Mouse (Mus musculus) kidney, postnatal 10 days (tissue): ENCODE measurements at regions not wholly inside any gene's neighbourhood (a gene's known extent, or its start where the extent isn't known, plus 50 kb on each side); places are given as distances from the start of the nearest gene placed in this dataset.

ENCODE experiments used
- DNase-seq: peaks from one replicate; pipeline ENCODE4 v3.0.0; 2021; ENCODE audit warnings: mixed read lengths

DNA sequence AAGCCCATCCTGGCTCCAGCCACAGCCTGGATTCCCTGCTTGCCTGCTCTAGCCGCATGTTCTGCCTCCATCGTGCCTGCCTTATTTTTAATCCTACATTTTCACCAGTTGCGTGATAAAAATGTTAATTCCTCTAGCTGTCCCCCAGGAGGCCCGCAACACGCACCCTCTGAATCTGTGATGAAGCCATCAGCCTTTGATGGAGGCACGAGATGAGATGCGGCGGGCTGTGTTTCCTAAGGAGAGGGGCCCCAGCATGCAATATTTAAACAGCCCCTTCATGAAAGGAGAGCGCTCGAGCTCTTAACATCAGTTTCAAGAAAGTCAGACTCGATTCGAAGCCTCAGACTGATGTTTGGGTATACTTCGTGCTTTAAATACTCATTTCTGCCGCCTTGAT is 76.3 kb downstream of the Nptx2 start:
- DNase-seq: no peak

GRCm38 (mm10) chr5:144623358-144623757 is 77.7 kb downstream of the Nptx2 start:
- no peak for DNase-seq

- DNase-seq: no peak
Observed at GRCm38 (mm10) chr5:144632295-144632694, 86.6 kb downstream of the Nptx2 start.

DNA sequence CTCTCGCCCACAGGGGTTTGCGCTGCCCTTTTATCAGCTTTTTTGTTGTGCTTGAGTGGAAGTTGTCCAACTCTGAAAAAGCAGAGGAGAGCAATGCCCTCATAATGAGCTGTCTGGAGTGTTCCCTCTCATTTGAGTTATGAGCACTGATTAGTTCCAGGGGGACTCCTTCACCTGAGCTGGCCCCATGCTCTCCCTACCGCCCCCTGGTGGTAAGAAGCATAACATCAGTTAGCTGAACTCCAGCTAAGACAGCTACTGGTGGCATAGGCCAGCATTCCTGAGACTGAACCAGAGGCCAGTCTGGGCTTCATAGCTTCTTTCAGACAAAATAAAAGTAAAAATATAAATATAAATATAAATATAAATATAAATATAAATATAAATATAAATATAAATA is 92.9 kb downstream of the Nptx2 start:
- peak; percentile 55 for DNase-seq

- DNase-seq: no peak
Observed at GRCm38 (mm10) chr5:144639639-144640038, 93.9 kb downstream of the Nptx2 start.

DNA sequence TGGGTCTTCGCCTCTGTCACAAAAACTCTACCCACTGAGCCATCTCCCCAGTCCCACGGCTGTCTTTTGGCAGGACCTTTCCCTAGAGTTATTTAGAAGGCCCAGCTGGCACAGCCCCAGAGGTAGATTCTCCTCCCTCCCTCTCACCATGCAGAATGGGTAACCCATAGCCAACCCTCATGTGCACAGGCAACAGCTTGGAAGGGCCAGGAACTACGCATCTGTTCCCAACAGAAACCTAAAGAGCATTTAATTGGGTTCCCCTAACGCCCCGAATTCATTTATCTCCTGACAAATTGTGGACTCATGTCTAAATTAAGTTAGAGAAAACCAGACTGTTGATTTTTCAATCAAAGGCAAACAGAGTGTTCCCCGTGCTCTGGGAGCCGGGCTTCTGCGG is 97.1 kb downstream of the Nptx2 start:
- DNase-seq: no peak

- DNase-seq: no peak
Observed at GRCm38 (mm10) chr5:144643438-144643837, 97.7 kb downstream of the Nptx2 start.

GRCm38 (mm10) chr5:144645367-144645766 is 99.7 kb downstream of the Nptx2 start:
- DNase-seq: no peak

DNA sequence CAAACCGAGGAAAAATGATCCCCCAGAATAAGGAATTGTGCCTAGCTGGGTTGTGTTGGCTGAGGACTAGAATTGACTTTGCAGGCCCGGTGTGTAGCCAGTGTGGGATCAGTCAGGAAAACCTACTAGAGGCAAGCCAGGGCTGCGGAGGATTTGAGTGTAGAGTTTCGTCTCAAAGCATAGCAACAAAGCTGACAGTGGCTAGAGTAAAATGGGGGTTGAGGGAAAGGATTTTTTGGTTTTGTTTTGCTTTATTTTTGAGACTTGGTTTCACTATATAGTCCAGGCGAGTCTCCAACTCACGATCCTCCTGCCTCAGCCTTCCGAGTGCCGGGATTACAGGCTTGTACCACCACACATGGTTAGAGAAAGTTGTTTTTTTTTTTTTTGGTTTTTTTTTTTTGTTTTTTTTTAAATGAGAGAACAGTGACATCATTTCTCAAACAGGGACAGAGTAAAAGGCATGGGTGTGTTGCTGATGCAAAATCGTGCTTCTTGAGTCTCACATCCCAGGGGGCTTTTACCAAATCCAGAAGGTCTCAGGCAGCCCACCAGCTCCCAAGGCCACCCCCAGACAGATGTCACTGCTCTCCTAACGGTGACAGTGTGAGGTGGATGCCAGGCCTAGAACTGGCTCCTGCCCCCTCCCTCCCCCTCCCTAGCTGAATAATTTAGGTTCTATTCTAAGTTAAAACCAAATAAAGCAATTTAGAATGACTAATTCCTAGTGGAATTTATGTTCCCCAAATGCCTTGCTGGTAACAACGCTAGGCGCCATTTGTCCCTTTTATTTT is 101.8 kb downstream of the Nptx2 start:
- no peak for DNase-seq

- peak; percentile 21 for DNase-seq
Observed at GRCm38 (mm10) chr5:144652231-144652630, 106.5 kb downstream of the Nptx2 start.

DNA sequence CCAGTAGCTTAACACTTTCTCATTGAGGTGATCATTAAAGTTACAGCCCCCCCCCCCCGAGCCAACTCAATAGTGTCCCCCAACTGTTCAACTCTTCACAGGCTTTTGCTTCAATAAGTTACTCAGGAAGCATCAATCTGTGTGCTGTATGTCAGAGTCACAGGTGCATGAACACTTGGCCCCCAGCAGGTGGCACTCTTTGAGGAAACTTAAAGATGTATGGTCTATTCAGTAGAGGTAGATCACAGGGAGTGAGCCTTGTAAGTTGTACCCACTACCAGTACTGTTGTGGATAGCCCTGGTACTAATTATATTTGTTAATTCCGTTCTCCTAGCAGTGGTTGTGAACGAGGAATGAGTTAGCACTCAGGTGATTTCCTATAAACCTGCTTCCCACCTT is 99.6 kb downstream of the Tmem130 start:
- no peak for DNase-seq

DNA sequence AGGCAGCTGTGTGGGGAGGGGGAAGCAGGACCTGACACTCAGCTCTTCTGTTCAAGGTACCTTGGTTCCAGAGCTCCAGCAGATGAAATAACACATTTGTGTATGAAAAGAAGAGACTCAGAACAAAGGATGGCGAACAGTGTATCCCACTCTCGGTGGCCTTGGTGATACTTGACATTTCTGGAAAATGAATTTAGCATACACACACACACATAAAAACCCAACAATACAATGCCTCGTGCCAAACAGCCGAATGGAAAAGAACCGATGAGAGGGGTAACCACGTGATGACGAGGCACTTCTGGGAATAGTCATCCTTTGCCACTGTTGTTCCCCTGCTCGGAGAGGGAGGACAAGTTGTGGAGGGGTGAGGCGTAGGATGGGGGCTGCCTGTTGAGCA is 97.6 kb downstream of the Tmem130 start:
- DNase-seq: no peak

DNA sequence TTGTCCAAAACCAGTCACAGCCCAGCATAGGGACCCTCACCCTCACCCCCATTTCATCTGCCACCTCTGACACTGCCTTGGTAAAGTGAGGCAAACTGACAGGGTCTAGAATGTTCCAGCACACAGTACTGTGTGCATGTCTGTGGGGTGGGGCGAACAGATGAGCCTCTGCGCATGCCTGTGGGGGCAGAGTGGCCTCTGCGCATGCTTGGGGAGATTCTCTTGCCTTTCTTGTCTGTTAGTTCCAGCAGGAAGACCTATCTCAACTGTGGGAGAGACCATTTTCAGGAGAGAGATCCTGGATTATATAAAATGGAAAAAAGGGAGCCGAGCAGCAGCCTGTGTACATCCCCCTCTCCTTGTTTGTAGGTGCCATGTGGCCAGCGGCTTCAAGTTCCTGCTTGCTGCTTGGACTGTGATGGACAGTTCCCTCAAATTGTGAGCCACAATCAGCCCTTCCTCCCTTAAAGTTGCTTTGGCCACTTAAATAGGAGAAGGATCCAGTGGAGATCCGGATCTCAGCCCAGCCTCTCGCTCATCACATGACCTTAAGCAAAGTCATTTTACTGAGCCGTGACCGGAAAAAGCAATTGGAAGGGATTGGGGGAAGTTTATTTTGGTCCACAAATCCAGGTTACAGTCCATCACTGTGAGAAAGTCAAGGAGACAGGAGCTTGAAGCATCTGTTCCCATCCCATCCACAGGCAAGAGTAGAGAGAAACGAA is 96.9 kb downstream of the Tmem130 start:
- no peak for DNase-seq

DNA sequence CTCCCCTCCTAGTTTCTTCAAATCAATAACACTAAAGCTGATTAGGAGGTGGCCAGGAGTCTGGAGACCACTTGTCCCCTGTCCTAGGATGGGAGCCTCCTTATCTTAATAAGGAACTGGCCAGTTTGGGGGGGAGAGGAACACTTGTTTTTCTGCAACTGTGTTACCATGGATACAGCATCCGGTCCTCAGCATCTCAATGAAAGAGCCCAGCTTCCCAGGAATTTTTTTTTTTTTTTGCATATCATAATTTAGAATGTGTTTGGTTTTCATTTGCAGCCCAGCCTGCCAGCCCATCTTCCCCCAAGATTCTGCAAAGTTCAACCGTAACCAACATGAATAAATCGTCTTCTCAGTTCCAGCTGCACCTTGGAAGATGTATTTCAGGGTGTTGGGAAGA is 93.6 kb downstream of the Tmem130 start:
- no peak for DNase-seq

DNA sequence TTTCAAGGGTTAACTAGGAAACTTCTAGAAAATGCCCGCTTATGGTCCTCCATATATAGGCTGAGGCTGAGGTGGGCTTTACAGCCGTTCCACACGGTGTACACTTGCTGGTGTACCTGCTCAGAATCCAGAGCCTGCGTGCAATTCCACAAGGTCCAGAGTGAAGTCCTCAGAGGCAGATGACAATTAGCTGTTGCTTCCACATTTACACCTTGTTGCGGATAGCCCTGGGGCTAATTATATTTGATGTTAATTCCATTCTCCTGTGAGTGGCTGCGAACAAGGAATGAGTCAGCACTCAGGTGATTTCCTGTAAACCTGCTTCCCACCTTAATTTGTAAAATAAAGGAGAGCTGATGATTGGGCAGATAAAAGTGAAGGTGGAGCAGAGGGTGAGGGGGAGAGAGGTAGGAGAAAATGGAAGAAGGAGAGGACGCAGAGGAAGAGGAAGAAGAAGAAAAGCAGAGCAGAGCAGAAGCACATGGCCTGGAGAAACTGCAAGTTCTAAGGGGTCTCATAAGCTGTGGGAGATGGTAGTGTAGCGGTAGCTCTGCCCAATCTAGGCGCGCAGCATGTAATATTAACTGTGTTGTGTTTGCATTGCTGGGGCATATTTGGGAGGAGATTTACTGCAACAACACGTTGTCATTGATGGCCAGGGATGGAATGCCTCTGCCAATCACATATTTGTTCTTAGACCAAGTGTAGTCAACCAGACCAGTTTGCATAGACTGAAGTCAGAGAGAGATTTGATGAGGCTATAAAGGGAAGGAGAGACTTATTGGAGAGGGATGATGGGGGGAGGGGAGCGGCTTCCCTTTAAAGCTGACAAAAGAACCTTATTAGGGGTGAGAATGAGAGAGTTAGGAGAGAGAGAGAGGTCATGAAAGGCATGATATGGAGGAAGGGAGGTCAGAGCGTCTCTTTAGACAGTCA is 82.5 kb downstream of the Tmem130 start:
- DNase-seq: no peak

GRCm38 (mm10) chr5:144684184-144684583 is 77.4 kb downstream of the Tmem130 start:
- no peak for DNase-seq
